Mouse (Mus musculus) cerebellum, postnatal 4 days (tissue): ENCODE measurements around the gene 1700109H08Rik.
"Not testable (repeated sequence)": the region's sequence is repeated elsewhere in the genome, so short reads cannot be mapped to it uniquely, and the experiment has no call there.

Experiments
- DNase-seq, 2 experiments: peaks; one replicate each; pipeline ENCODE4 v3.0.0; 2022; ENCODE audit warnings: low spot score in 2 of 2, mixed read lengths in 1 of 2

Gene 1700109H08Rik

GRCm38 (mm10) chr5:3571266-3571665 is at the start of gene 1700109H08Rik:
Gene 1700109H08Rik (plus strand): TSS chr5:3571566.
- DNase-seq: no peak

DNA sequence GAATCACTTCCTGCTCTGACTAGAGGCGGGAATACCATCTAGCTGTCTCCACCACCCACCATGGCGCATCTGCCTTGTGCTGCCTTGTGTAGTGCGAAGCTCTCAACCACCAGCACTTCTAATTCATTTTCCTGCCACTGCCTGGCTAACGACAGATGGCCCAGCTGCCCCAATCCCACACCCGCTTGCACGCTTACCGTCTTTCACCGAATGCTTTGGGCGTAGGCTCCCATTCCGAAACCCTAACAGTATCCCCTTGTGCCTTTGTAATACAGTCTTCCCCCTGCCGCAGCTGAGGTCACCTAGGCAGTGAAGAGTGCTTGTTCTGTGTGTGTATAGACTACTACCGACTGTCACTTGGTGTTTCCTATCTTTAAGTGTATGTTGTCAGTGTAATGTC is 49.6 kb upstream of the 1700109H08Rik start:
- no peak for DNase-seq

DNA sequence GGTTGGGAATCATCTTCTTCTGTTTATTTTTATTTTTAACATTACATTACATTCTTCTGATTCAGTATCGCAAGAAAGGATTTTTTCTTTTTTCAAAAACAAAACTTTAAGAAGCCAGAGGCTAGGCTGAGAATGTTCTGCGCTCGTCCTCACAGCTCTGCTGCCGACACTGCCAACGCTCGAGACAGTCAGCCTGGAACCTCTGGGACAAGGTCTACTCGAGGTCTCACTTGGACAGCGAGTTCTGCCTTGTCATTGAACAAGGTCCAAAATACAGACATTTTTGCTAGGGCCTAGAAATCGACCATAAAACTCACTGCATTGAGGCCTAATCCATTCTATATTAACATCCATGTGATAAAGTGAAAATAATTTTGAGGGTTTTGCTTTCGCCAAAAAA is 48.5 kb upstream of the 1700109H08Rik start:
- DNase-seq: no peak

- DNase-seq: no peak
Measured at GRCm38 (mm10) chr5:3527041-3527691, 44.2 kb upstream of the 1700109H08Rik start.

GRCm38 (mm10) chr5:3529585-3530189 is 41.7 kb upstream of the 1700109H08Rik start:
- DNase-seq: no peak

GRCm38 (mm10) chr5:3532048-3532447 is 39.3 kb upstream of the 1700109H08Rik start:
- DNase-seq: not testable (repeated sequence)

DNA sequence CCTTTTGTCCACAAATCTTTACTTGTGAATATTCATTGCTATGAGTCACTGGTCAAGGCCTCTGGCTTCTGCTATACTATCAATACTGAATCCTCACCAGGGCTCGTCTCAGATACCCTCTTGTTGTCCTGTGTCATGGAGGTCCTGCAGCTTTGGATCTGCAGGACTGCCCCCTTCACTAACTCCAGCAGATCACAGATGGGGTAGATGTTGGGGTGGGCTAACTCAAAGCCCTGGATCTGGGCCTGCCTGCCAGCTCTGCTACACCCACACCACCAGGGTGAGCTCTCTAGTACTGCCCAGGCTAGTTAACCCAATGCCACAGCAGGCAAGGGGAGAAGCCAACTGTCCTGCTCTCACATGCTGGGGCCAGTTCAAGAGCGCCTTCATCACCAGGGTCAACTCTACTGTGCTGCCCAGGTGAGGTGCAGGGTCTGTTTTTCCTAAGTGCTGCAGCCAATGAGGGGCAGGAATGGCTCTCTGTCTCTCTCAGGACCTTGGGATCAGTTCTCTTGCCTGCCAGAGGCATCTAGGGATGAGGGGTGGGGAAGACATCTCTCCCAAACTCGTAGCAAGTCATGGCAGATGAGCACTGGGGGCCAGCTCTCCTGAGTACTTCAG is 34.7 kb upstream of the 1700109H08Rik start:
- DNase-seq: no peak

- no peak for DNase-seq
Measured at GRCm38 (mm10) chr5:3538505-3539472, 32.6 kb upstream of the 1700109H08Rik start.

DNA sequence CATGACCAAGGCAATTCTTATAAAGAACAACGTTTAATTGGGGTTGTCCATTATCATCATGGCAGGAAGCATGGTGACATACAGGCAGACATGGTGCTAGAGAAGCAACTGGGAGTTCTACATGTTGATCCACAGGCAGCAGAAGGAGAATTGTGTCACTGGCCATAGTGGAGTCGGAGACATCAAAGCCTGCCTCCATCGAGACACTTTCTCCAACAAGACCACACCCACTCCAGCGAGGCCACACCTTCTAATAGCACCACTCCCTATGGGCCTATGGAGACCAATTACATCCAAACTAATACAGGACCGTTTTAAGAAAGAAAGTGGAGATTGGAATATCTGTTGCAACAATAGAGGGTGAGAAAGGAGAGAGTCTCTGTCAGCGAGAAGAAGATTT is 29.5 kb upstream of the 1700109H08Rik start:
- no peak for DNase-seq

DNA sequence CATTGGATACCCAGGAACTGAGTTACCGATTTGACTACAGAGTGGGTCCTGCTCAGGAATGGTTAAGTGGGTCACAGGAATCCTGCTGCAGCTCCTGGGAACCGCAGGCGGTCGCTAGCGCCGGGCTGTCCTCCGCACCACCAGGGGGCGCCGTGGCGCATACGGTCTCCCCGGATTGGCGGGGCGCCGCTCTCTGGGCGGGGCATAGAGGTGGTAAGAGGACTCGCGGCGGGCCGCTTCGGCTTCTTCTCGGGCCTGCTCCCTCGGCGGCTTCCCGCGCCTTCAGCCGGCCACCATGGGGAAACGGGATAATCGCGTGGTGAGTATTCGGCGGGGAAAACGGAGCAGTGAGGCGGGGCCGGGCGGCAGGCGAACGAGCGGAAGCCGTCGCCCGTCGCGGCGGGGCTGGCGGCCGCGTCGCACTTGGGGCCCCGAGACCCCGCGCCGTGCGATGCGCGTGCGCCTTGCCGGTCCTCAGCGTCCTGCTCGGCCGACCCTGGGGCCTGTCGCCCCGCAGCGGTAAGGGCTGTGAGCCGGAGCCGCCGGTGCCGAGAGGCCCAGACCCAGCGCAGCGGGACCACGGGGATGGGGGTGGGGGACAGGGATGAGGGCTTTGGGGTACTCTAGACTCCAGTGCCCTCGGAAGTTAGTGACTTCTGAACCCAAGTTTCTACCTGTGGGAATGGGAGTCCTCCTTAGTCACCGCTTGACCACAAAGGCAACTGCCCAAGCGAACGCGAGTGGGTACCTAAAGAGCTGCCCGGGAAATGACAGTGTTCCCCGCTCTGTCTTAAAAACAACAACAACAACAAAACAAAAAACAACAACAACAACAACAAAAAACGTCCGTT is 27.5 kb upstream of the 1700109H08Rik start, which contains the start of gene Fam133b:
Gene Fam133b (plus strand): TSS at position 205 of the 851 bp plus-strand sequence.
- peak; percentile 99 to 100 for DNase-seq

DNA sequence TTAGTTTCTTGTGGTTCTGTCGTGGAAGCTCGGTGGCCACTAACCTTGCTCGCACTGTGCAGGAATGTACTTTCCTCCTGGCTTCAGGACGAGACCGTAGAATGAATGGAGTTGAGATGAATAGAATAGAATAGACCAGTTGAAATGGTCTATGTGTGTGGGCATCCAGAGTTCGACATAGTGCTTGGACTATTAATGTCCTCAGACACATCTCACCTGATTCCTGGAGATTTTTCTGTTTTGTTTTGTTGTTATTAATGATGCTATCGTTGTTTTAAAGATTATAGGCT is 26.9 kb upstream of the 1700109H08Rik start:
- DNase-seq: no peak

DNA sequence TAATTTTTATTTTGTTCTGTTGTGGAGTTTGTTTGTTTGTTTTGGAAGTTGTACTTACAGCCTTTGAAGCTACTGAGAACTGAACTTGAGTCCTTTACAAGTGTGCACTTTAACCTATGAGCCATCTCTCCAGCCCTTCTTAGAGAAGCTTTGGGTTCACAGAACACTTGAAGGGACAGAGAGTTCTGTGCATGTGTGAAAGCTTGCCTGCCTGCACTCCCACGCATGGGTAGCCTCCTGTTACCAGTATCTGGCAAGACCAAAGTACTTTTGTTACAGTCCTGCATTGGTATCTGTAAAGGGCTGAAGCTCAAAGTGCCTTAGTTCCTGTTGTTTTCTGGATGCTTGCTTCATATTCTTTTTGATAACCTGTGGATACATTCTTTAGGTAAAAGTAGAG is 25.1 kb upstream of the 1700109H08Rik start:
- no peak for DNase-seq

DNA sequence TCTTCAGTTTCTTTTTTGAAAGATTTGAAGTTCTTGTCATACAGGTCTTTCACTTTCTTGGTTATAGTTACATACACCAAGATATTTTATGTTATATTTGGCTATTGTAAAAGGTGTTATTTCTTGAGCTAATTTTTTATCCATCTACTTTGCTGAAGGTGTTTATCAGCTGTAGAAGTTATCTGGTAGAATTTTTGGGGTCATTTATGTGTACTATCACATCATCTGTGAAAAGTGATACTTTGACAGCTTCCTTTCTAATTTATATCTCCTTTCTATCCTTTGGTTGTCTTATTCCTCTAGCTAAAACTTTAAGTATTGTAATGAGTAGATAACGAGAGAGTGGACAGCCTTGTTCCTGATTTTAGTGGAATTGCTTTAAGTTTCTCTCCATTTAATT is 19.9 kb upstream of the 1700109H08Rik start:
- no peak for DNase-seq

DNA sequence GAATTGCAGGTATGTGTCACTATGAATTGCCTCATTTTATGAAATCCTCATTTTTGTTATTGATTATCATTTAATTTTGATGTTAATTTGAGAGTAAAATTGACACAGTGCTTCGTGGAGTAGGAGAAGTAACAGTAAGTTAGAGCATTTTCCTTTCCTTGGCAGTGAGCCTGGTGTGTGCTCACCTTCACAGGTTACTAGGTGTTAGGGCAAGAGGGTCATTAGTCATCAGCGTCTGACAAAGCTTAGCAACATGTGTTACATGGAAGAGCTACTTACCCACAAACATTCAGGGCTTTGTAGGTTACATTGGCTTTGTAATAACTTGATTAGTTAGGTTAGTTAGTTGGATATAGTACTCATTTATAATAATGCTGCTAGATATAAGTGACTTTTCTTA is 17.2 kb upstream of the 1700109H08Rik start:
- no peak for DNase-seq

GRCm38 (mm10) chr5:3574825-3575224 is 3.5 kb downstream of the 1700109H08Rik start:
- DNase-seq: no peak

DNA sequence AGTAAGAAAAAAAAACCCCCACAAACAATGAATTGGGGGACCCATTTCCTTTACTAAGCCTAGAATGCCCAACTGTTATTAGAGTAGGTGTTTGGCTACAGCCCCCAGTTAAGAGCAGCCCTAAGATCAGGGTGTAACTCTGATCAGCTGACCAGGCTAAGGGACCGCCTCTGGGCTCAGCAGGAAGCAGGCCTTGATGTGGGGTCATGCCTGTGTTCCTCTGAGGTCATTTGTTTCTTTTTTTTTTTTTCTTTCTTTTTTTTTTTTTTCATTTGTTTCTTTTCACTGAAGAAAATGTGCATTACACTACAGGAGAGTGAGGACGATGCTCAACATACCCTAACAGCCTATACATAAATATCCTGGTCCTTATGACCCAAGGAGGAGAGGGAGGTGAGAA is 6.6 kb downstream of the 1700109H08Rik start:
- no peak for DNase-seq

DNA sequence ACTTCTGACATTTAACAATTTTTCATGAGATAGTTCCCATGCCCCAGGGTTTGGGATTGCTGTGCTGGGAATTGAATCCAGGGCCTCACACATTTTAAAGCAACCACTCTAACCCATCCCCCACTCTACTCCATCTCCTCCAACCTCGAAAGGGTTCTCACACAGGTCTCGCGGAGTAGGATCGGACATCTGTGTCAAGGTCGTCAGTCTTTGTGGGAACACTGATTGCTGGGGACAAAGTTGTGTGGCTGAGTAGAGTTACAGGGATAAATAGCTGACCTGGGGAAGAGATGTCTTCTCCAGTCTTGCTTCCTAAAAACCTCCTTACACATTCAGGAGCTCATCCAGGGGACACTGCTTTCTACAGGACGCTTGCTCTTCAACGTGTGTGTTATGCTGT is 7.7 kb downstream of the 1700109H08Rik start:
- no peak for DNase-seq

DNA sequence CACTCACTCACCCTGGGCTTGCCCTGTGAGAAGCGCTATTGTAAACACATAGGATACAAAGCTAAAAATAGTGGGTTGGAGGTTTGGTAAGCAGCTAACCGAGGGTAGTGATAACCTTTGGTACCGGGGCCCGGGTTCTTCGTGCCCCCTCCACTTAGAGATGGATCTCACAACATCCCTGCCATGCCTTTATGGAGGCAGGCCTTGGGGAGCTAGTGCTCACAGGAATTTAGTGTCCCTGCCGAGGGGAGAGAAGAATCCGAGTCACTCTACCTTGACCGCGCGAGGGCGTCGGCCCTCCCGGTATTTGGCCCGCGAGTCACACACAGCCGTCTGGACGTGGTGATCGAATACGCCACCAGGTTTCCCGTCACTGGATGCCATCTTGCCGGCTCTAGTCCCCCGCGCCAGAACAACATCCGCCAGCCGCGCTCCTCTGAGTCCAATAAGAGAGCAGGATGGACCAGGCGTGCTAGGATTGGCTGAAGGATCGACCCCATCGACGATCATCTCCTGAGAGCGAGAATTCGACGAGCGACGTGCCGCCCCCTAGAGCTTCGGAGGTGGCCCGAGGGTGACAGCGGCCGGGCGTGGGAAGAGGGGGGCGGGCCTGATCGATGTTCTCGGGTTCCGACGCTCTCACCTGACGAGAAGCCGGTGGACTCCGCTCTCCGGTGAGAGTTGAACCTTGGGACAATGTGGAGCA is 24.5 kb downstream of the 1700109H08Rik start, which contains the start of gene Pex1:
Gene Pex1 (plus strand): TSS at position 374 of the 706 bp plus-strand sequence.
- DNase-seq: peak; percentile 86 to 90

DNA sequence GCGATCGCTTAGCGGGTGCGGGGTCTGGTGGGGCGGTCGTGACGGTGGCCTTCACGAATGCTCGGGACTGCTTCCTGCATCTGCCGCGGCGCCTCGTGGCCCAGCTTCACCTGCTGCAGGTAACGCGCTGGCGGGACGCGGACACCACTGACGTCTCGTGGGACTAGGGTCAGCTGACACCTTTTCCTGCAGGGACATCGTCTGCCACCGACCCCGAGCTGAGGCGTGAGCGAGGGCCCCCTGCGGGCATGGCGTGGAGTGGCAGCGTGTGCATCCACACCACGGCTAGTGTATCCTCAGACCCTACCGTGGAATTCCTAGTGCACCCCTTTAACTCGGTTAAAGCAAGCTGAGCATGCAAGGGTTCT is 25.0 kb downstream of the 1700109H08Rik start, which contains the start of gene Rbm48:
Gene Rbm48 (minus strand): TSS at position 187 of the 368 bp plus-strand sequence.
- DNase-seq: peak; percentile 64 to 81

DNA sequence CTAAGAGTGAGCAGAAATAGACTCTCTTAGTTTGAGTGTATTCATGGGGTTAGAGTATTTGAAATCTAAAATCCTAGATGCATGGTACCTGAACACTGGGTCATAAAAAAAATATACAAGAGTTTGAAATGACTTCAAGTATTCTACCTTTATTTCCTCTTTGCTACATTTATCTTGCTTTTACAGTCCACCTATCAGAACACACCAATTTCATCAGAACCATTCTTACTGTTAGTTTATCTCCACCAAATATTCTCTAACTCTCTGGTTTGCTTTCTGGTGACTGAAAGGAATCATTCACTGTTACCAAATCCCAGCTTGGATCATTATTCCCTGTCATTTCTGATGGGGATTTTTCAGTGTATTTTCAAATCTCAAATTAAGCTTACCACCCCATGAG is 25.8 kb downstream of the 1700109H08Rik start:
- DNase-seq: no peak
